Mouse (Mus musculus) myocyte (in vitro differentiated cells): ENCODE data around the gene Rit1.
"Not testable (repeated sequence)": the region's sequence is repeated elsewhere in the genome, so short reads cannot be mapped to it uniquely, and the experiment has no call there.

Experiments used
- CEBPB ChIP-seq: IDR thresholded peaks from 2 replicates; pipeline ENCODE4 v1.6.1; 2011; ENCODE audit warnings: mild to moderate bottlenecking, moderate library complexity; ENCODE audit not compliant: poor library complexity, insufficient read depth, severe bottlenecking
- E2F4 ChIP-seq: IDR thresholded peaks from one replicate; pipeline ENCODE4 v1.6.1; 2011; ENCODE audit warnings: mild to moderate bottlenecking, control low read depth, moderate library complexity; ENCODE audit not compliant: insufficient read depth
- MAX ChIP-seq: IDR thresholded peaks from one replicate; pipeline ENCODE4 v1.6.1; 2011; ENCODE audit warnings: low read depth, mild to moderate bottlenecking, control low read depth
- MYOD1 ChIP-seq, 3 experiments: IDR thresholded peaks; one replicate each; pipeline ENCODE4 v1.6.1; 2011; ENCODE audit warnings: control low read depth in 2 of 3, low read depth in 2 of 3, mild to moderate bottlenecking in 2 of 3, moderate library complexity in 1 of 3; ENCODE audit not compliant: insufficient read length in 2 of 3, control insufficient read depth in 1 of 3
- MYOG ChIP-seq, 3 experiments: IDR thresholded peaks; one replicate each; pipeline ENCODE4 v1.6.1; 2011; ENCODE audit warnings: control low read depth in 2 of 3, low read depth in 2 of 3, mild to moderate bottlenecking in 2 of 3; ENCODE audit not compliant: insufficient read length in 2 of 3, control insufficient read depth in 1 of 3, insufficient read depth in 1 of 3
- POLR2A ChIP-seq: IDR thresholded peaks from one replicate; pipeline ENCODE4 v1.6.1; 2011; ENCODE audit warnings: low read depth, mild to moderate bottlenecking, control low read depth, moderate library complexity; ENCODE audit not compliant: insufficient read length
- POLR2AphosphoS2 ChIP-seq: IDR thresholded peaks from one replicate; pipeline ENCODE4 v1.6.1; 2011; ENCODE audit warnings: low read depth, control low read depth; ENCODE audit not compliant: insufficient read length
- REST ChIP-seq: IDR thresholded peaks from one replicate; pipeline ENCODE4 v1.6.1; 2011; ENCODE audit warnings: mild to moderate bottlenecking, control low read depth, moderate library complexity; ENCODE audit not compliant: insufficient read depth, insufficient read length
- SRF ChIP-seq: IDR thresholded peaks from one replicate; pipeline ENCODE4 v1.6.1; 2011; ENCODE audit warnings: low read depth; ENCODE audit not compliant: control insufficient read depth, insufficient read length
- TCF12 ChIP-seq: IDR thresholded peaks from one replicate; pipeline ENCODE4 v1.6.1; 2011; ENCODE audit warnings: mild to moderate bottlenecking, control low read depth; ENCODE audit not compliant: poor library complexity, insufficient read depth, severe bottlenecking
- TCF3 ChIP-seq: IDR thresholded peaks from one replicate; pipeline ENCODE4 v1.6.1; 2011; ENCODE audit warnings: low read depth, control low read depth; ENCODE audit not compliant: insufficient read length
- USF1 ChIP-seq: IDR thresholded peaks from one replicate; pipeline ENCODE4 v1.6.1; 2011; ENCODE audit warnings: low read depth, mild to moderate bottlenecking, control low read depth, moderate library complexity

- TF ChIP-seq POLR2A; MAX; MYOD1 (IDR thresholded peaks at IDR 0.05; ENCODE audit: control insufficient read depth in 1 of 3, insufficient read length in 2 of 3, low read depth in 2 of 3); E2F4; POLR2AphosphoS2; USF1; MYOG (IDR thresholded peaks at IDR 0.05; ENCODE audit: control insufficient read depth in 1 of 3, insufficient read depth in 1 of 3, insufficient read length in 2 of 3, low read depth in 2 of 3); CEBPB; REST; TCF12; SRF; TCF3: not testable (repeated sequence)
Observed at GRCm38 (mm10) chr3:88771189-88771940, 54.7 kb downstream of the Rit1 start.
